Mouse (Mus musculus): ENCODE data around the gene Lbr.

DNA sequence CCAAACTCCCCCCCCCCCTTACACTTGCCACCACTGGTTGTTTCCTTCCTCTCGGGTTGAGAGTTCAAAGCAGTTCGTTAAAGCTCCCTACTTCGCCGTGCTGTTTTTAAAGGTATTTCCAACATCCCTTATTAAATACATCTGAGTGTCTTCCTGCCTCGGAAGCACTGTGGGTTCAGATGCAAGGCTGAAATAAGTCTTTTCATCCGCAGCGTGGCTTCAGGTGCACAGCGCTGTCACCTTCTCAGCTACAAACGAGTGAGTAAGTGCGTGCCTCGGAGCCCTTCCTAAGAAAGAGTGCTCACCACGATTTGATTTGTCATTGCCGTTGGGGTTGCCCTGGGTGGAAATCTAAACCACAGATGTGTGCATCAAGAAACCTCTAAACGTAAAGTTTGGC, at the start of gene Lbr:
- TF ChIP-seq CTCF (conservative IDR thresholded peaks at IDR 0.05; ENCODE audit: low read length) = no peak
- no peak for TF ChIP-seq NANOG (IDR thresholded peaks at IDR 0.05; ENCODE audit: borderline replicate concordance, low read length)

All from E14TG2a.4 (cell line).